Mouse (Mus musculus): ENCODE results near the gene Jpt1.

- TF ChIP-seq CTCF (IDR thresholded peaks at IDR 0.05; ENCODE audit: low read depth, low read length) (no peak), POLR2A (IDR thresholded peaks at IDR 0.05; ENCODE audit: insufficient read depth, low read length) (no peak), EP300 (IDR thresholded peaks at IDR 0.05; ENCODE audit: insufficient read depth, low read depth, low read length) (no peak)
Observed at GRCm38 (mm10) chr11:115512407-115513183, 1.6 kb downstream of the Jpt1 start.
